Mouse (Mus musculus) embryonic fibroblast, embryonic 13.5 days (primary cell): Measurements from ENCODE around the gene Psg16.

ENCODE experiments used
- CTCF ChIP-seq: IDR thresholded peaks from 2 replicates; pipeline ENCODE4 v1.5.1; 2011; ENCODE audit warnings: mild to moderate bottlenecking, control low read depth, low read length, moderate library complexity, borderline replicate concordance; ENCODE audit not compliant: insufficient read depth
- POLR2A ChIP-seq: IDR thresholded peaks from 2 replicates; pipeline ENCODE4 v1.6.1; 2011; ENCODE audit warnings: low read depth, mild to moderate bottlenecking, control low read depth, low read length, moderate library complexity

GRCm38 (mm10) chr7:17090058-17090585, 16.3 kb downstream of the Psg16 start:
- TF ChIP-seq CTCF (no peak), POLR2A (no peak)
